Mouse (Mus musculus): ENCODE results near the gene Sh3glb1. TPM values are rescaled to one million over a fixed set of nuclear protein-coding genes. Genes with fewer than 3 reads are reported as not detected.

Gene Sh3glb1
- polyA plus RNA-seq, 1 experiment from 2014 or later = 95.6 TPM

DNA sequence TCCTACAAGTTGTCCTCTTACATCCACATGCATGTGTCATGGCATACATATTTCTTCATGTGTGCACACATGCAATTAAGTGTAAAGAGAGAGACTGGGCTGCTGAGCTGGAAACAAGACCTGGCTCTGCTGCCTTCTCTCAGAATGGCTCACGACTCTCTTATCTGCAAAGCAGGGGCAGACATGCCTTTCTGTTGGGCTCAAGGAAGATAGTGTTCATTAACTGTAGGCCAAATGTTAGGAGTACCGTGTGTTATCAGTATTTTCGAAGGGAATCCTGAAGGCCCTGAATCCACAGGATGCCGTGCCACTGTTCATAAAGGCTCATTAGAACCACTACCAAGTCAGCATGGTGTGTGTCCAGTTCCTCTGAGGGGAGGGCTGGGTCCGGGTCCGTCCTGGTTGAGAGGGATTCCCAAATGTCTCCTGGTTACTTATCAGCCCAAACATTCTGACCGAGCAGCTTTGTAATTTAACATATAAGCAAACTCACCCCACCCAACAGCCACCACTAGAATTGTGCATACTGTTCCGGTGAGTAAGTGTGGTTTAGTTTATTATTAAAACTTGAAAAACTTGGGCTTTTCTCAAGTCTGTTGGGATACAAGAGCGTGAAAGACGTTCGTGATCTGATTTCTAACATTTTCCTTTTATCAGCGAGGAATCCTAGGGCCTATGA lies 36.9 kb downstream of the Sh3glb1 start:
- Histone ChIP-seq H3K36me3 (ENCODE audit: poor library complexity, severe bottlenecking) (peaks cover 23% of the 10 kb centered on the region; the same call in 1 of the 2 replicates), H3K27me3 (no peaks in the 10 kb centered on the region), H3K9ac (no peak overlapping the region), H3K4me2 (no peak overlapping the region), H3K4me3 (no peak overlapping the region), H3K9me3 (replicated peaks) (no peaks in the 10 kb centered on the region), H3K27ac (no peak overlapping the region), H3K4me1 (no peaks in the 10 kb centered on the region)
- 96% methylated on average over 12 of the region's 12 CpGs for WGBS
- no peak for ATAC-seq

- no peak overlapping the region for H3K27ac ChIP-seq
- H3K9ac ChIP-seq = no peak overlapping the region
- no peak for ATAC-seq
- no peak overlapping the region for H3K4me2 ChIP-seq
- no peaks in the 10 kb centered on the region for H3K9me3 ChIP-seq (replicated peaks)
- no peak overlapping the region for H3K4me3 ChIP-seq
- no peaks in the 10 kb centered on the region for H3K27me3 ChIP-seq
- H3K36me3 ChIP-seq (ENCODE audit: poor library complexity, severe bottlenecking) = peaks cover 15% of the 10 kb centered on the region; the same call in 1 of the 2 replicates
- 84% methylated on average over 5 of the region's 5 CpGs for WGBS
- no peaks in the 10 kb centered on the region for H3K4me1 ChIP-seq
These were observed 38.6 kb downstream of the Sh3glb1 start for GRCm38 (mm10) chr3:144681542-144681941.

GRCm38 (mm10) chr3:144679701-144680159 lies 40.4 kb downstream of the Sh3glb1 start:
- Histone ChIP-seq H3K4me2 (no peak overlapping the region), H3K27me3 (no peaks in the 10 kb centered on the region), H3K36me3 (ENCODE audit: poor library complexity, severe bottlenecking) (peaks cover 6% of the 10 kb centered on the region; the same call in 1 of the 2 replicates), H3K9me3 (replicated peaks) (no peaks in the 10 kb centered on the region), H3K4me1 (no peaks in the 10 kb centered on the region), H3K4me3 (no peak overlapping the region), H3K27ac (no peak overlapping the region), H3K9ac (no peak overlapping the region)
- ATAC-seq = no peak
- 87% methylated on average over 8 of the region's 8 CpGs for WGBS

DNA sequence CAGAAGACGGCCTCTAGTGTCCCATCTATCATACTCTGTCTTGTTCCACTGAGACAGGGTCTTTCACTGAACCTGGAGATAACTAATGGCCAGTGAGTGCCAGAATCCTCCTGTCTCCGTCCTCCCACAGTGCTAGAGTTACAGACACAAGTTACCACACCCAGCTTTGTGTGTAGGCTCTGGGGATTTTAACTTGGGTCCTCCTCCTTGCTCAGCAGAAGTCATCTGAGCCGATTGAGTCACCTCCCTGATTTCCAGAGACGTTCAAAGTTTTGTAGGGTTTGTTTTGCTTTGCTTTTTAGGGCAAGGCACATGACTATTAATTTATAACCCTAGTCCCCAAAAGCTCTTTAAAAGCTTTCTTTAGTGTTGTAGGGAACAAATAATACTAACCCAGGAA lies 41.0 kb downstream of the Sh3glb1 start:
- no peaks in the 10 kb centered on the region for H3K27me3 ChIP-seq
- peaks cover 3% of the 10 kb centered on the region; the same call in 1 of the 2 replicates for H3K36me3 ChIP-seq (ENCODE audit: poor library complexity, severe bottlenecking)
- H3K4me1 ChIP-seq = no peaks in the 10 kb centered on the region
- H3K4me2 ChIP-seq = no peak overlapping the region
- no peak overlapping the region for H3K4me3 ChIP-seq
- H3K27ac ChIP-seq = no peak overlapping the region
- no peak overlapping the region for H3K9ac ChIP-seq
- ATAC-seq = no peak
- WGBS = 80% methylated on average over 4 of the region's 4 CpGs
- H3K9me3 ChIP-seq (replicated peaks) = no peaks in the 10 kb centered on the region

DNA sequence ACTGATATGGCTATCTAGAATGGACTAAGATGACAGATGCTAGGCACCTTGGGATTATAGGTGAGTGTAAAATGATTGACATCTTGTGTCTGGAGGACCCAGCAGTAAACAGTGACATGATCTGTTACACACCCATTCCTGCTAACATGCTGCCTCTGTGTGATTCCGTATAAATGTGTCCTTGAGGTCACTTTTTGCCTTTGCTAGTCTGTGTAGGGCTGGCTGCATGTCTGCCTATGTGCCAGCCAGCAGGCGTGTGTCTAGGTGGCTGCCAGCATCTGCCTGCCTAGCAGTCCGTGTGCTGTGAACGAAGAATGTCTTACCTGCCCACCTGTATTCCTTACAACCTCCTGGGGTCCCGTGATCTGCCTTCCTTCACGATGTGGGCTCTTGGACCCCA lies 42.4 kb downstream of the Sh3glb1 start:
- Histone ChIP-seq H3K27ac (no peak overlapping the region), H3K27me3 (no peaks in the 10 kb centered on the region), H3K9ac (no peak overlapping the region), H3K4me3 (no peak overlapping the region), H3K4me1 (no peaks in the 10 kb centered on the region), H3K36me3 (ENCODE audit: poor library complexity, severe bottlenecking) (no peaks in the 10 kb centered on the region), H3K4me2 (no peak overlapping the region), H3K9me3 (replicated peaks) (no peaks in the 10 kb centered on the region)
- ATAC-seq = no peak
- 95% methylated on average over 6 of the region's 6 CpGs for WGBS

DNA sequence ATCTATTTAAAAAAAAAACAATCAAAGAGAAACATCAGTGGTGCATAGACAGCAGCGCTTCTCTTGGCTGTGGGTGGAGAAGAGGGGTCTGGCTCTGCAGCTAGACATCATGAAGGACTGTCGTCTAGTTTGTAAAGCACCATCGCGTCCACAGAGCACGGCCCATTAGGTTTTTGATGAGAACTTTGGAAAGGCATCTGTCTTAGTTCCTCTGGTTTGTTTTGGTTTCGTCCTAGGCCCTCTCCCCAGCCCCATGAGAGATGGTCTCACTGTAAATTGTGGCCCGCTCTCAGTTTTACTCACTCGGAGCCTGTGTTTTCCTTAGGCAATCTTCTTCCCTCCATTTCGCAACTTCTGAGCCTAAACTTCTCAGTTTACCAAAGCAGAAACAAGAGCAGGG lies 43.9 kb downstream of the Sh3glb1 start:
- no peak overlapping the region for H3K4me3 ChIP-seq
- 96% methylated on average over 9 of the region's 9 CpGs for WGBS
- no peaks in the 10 kb centered on the region for H3K36me3 ChIP-seq (ENCODE audit: poor library complexity, severe bottlenecking)
- no peak overlapping the region for H3K9ac ChIP-seq
- H3K4me1 ChIP-seq = no peaks in the 10 kb centered on the region
- no peaks in the 10 kb centered on the region for H3K9me3 ChIP-seq (replicated peaks)
- no peaks in the 10 kb centered on the region for H3K27me3 ChIP-seq
- ATAC-seq = no peak
- no peak overlapping the region for H3K27ac ChIP-seq
- H3K4me2 ChIP-seq = no peak overlapping the region

GRCm38 (mm10) chr3:144672016-144672415 lies 48.1 kb downstream of the Sh3glb1 start:
- Histone ChIP-seq H3K4me1 (no peaks in the 10 kb centered on the region), H3K27ac (no peak overlapping the region), H3K27me3 (no peaks in the 10 kb centered on the region), H3K36me3 (ENCODE audit: poor library complexity, severe bottlenecking) (no peaks in the 10 kb centered on the region), H3K9me3 (replicated peaks) (no peaks in the 10 kb centered on the region), H3K4me2 (no peak overlapping the region), H3K9ac (no peak overlapping the region), H3K4me3 (no peak overlapping the region)
- 86% methylated on average over 8 of the region's 8 CpGs for WGBS
- no peak for ATAC-seq

DNA sequence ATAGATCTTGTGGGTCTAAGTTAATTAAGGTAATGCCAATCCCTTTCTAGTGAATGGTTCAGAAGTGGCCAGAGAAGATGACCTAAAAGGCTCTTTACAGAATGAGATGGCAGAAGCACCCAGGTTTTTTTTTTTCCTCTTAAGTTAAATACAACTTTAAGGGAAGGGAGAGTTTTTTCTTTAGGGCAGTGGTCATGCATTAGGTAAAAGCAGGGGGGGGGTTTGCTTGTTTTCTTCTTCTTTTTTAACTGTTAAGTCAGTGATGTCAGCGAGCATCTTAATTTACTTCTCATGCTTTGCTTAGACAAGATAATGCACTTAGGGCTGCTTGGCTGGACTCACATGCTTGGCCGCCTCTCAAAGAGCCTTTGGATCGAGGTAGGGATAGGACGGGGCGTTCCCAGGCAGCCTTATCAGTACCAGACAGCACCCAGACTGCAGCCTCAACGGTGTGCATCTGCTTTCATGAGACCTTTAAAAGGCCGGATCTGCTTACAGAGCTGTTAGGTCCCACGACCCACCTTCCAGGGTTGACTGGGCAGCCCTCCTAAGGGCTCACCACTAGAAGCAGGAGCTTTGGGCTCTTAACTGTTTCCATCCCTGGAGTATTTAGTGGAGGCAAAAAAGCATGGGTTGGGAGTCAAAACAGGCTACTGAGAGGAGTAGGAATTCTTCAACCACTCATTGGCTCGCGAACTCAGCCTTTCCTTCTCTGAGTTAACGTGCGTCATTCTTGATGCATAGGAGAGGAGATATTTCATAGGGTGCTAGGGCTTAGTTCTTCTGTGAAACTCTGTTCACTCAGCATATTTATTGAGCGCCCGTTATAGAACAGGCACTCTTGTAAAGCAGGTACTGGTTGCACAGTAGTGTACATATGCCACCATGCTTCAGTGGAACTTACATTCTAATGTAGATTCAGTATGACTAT lies 49.9 kb downstream of the Sh3glb1 start:
- WGBS = 48% methylated on average over 14 of the region's 14 CpGs
- H3K27me3 ChIP-seq = no peaks in the 10 kb centered on the region

GRCm38 (mm10) chr3:144669457-144669864 lies 50.7 kb downstream of the Sh3glb1 start:
- Histone ChIP-seq H3K27me3 (no peaks in the 10 kb centered on the region), H3K4me3 (no peak overlapping the region), H3K9me3 (replicated peaks) (no peaks in the 10 kb centered on the region), H3K27ac (no peak overlapping the region), H3K9ac (no peak overlapping the region), H3K4me1 (no peaks in the 10 kb centered on the region), H3K4me2 (no peak overlapping the region), H3K36me3 (ENCODE audit: poor library complexity, severe bottlenecking) (no peaks in the 10 kb centered on the region)
- 77% methylated on average over 11 of the region's 11 CpGs for WGBS
- no peak for ATAC-seq

More for the DNA sequence above, 49.9 kb downstream of the Sh3glb1 start:
- Histone ChIP-seq H3K4me2 (no peak overlapping the region), H3K4me3 (no peak overlapping the region), H3K9ac (no peak overlapping the region), H3K27ac (no peak overlapping the region), H3K9me3 (replicated peaks) (no peaks in the 10 kb centered on the region), H3K36me3 (ENCODE audit: poor library complexity, severe bottlenecking) (no peaks in the 10 kb centered on the region), H3K4me1 (no peaks in the 10 kb centered on the region)
- ATAC-seq = no peak

- 66% methylated on average over 2 of the region's 2 CpGs for WGBS
- H3K4me2 ChIP-seq = no peak overlapping the region
- no peak overlapping the region for H3K4me3 ChIP-seq
- no peaks in the 10 kb centered on the region for H3K36me3 ChIP-seq (ENCODE audit: poor library complexity, severe bottlenecking)
- H3K4me1 ChIP-seq = no peaks in the 10 kb centered on the region
- no peak overlapping the region for H3K27ac ChIP-seq
- no peak for ATAC-seq
- H3K9ac ChIP-seq = no peak overlapping the region
- H3K27me3 ChIP-seq = no peaks in the 10 kb centered on the region
- H3K9me3 ChIP-seq (replicated peaks) = no peaks in the 10 kb centered on the region
These were observed 51.2 kb downstream of the Sh3glb1 start for GRCm38 (mm10) chr3:144668949-144669348.

GRCm38 (mm10) chr3:144668039-144668438 lies 52.1 kb downstream of the Sh3glb1 start:
- H3K27me3 ChIP-seq = no peaks in the 10 kb centered on the region
- H3K9me3 ChIP-seq (replicated peaks) = no peaks in the 10 kb centered on the region
- ATAC-seq = no peak
- no peak overlapping the region for H3K9ac ChIP-seq
- H3K4me3 ChIP-seq = no peak overlapping the region
- H3K36me3 ChIP-seq (ENCODE audit: poor library complexity, severe bottlenecking) = no peaks in the 10 kb centered on the region
- H3K27ac ChIP-seq = no peak overlapping the region
- no peak overlapping the region for H3K4me2 ChIP-seq
- WGBS = 90% methylated on average over 9 of the region's 9 CpGs
- H3K4me1 ChIP-seq = no peaks in the 10 kb centered on the region
